Comparison of ENCODE assay signal across 7 mouse cellular contexts in genomic region chr16:20673706-20674303, GRCm38 (mm10). TPM values are rescaled to one million over a fixed set of nuclear protein-coding genes. Genes with fewer than 3 reads are reported as not detected.
DNase-seq lines count a peak whose midpoint lies in the region; ATAC-seq and TF ChIP-seq lines count a peak whose summit lies in the region.

No protein-coding gene starts in this region.

- 9% methylated on average over 14 of the region's 14 CpGs for WGBS in hindbrain, embryonic 15.5 days
- 3% methylated on average over 14 of the region's 14 CpGs for WGBS in liver, embryonic 12.5 days (ENCODE audit: insufficient replicate concordance)

- peaks cover 14% of the 10 kb centered on the region for H3K4me1 ChIP-seq in embryonic fibroblast, embryonic 13.5 days (ENCODE audit: control insufficient read depth, insufficient read depth, low read length)
- peaks cover 32% of the 10 kb centered on the region for H3K4me1 ChIP-seq in hindbrain, embryonic 15.5 days (replicated peaks)
- H3K4me1 ChIP-seq in liver, embryonic 12.5 days = peaks cover 57% of the 10 kb centered on the region

- TF ChIP-seq POLR2A in embryonic fibroblast, embryonic 13.5 days (IDR thresholded peaks at IDR 0.05; ENCODE audit: low read depth, low read length) = no peak; the same call in 1 of the 2 replicates

- peak overlapping the region; percentile 99 for H3K4me3 ChIP-seq in embryonic fibroblast, embryonic 13.5 days (ENCODE audit: insufficient read depth, low read length)
- peak overlapping the region; percentile 68 for H3K4me3 ChIP-seq in hindbrain, embryonic 15.5 days
- peak overlapping the region; percentile 99 for H3K4me3 ChIP-seq in liver, embryonic 12.5 days

- peak overlapping the region; percentile 84 for H3K9ac ChIP-seq in hindbrain, embryonic 15.5 days
- H3K9ac ChIP-seq in liver, embryonic 12.5 days = peak overlapping the region; percentile 99

- ATAC-seq in hindbrain, embryonic 15.5 days (ENCODE audit: low FRiP score, low read depth) = no peak
- peak; percentile 80 for ATAC-seq in liver, embryonic 12.5 days
- no peak for ATAC-seq in frontal cortex, adult (ENCODE audit: low TSS enrichment)

- no peaks in the 10 kb centered on the region for H3K9me3 ChIP-seq in hindbrain, embryonic 15.5 days
- H3K9me3 ChIP-seq in liver, embryonic 12.5 days (replicated peaks) = no peaks in the 10 kb centered on the region

- peaks cover 38% of the 10 kb centered on the region for H3K36me3 ChIP-seq in hindbrain, embryonic 15.5 days
- peaks cover 49% of the 10 kb centered on the region for H3K36me3 ChIP-seq in liver, embryonic 12.5 days

- H3K27me3 ChIP-seq in hindbrain, embryonic 15.5 days = no peaks in the 10 kb centered on the region
- H3K27me3 ChIP-seq in liver, embryonic 12.5 days (replicated peaks) = no peaks in the 10 kb centered on the region

- peak overlapping the region; percentile 90 for H3K4me2 ChIP-seq in hindbrain, embryonic 15.5 days
- H3K4me2 ChIP-seq in liver, embryonic 12.5 days = peak overlapping the region; percentile 89

- peak overlapping the region; percentile 83; the same call in 1 of the 2 replicates for H3K27ac ChIP-seq in embryonic fibroblast, embryonic 13.5 days (ENCODE audit: insufficient read depth, low read length)
- H3K27ac ChIP-seq in hindbrain, embryonic 15.5 days (replicated peaks) = 0 out of 2 replicates have a peak overlapping the region, but pooled peaks have one; percentile 84
- H3K27ac ChIP-seq in liver, embryonic 12.5 days = peak overlapping the region; percentile 93

- DNase-seq in CD4-positive helper T cell, adult 2 months (ENCODE audit: low read depth, low spot score) = peak; percentile 21
- peak; percentile 81 for DNase-seq in ZHBTc4 (ENCODE audit: low read depth, low spot score)
- DNase-seq in spleen, adult 12 weeks (ENCODE audit: low spot score) = peak; percentile 51

- TF ChIP-seq CTCF in embryonic fibroblast, embryonic 13.5 days (IDR thresholded peaks at IDR 0.05; ENCODE audit: borderline replicate concordance, insufficient read depth, low read length) = no peak

RNA-seq across cellular contexts. Expression of gene Eif4g1, which starts 5.7 kb away (rescaled TPM):
- 337 and 421 TPM in 2 replicates for polyA plus RNA-seq in embryonic fibroblast, embryonic 13.5 days (2011; ENCODE audit: insufficient read length, low read depth, missing spikeins)
- 145 and 148 TPM in 2 replicates for polyA plus RNA-seq in hindbrain, embryonic 15.5 days (2015; fragmentation: Nextera tagmentation; extraction: Ambion mirVana)
- polyA plus RNA-seq in liver, embryonic 12.5 days (2016; fragmentation: Nextera tagmentation; extraction: Ambion mirVana) = 180 and 187 TPM in 2 replicates

RNA-seq across cellular contexts. Expression of gene Fam131a, which starts 19.2 kb away (rescaled TPM):
- 7.7 and 9.9 TPM in 2 replicates for polyA plus RNA-seq in embryonic fibroblast, embryonic 13.5 days (2011; ENCODE audit: insufficient read length, low read depth, missing spikeins)
- 45.5 and 47.5 TPM in 2 replicates for polyA plus RNA-seq in hindbrain, embryonic 15.5 days (2015; fragmentation: Nextera tagmentation; extraction: Ambion mirVana)
- 2.1 and 2.6 TPM in 2 replicates for polyA plus RNA-seq in liver, embryonic 12.5 days (2016; fragmentation: Nextera tagmentation; extraction: Ambion mirVana)

RNA-seq across cellular contexts. Expression of gene Psmd2, which starts 22.4 kb away (rescaled TPM):
- 211 and 217 TPM in 2 replicates for polyA plus RNA-seq in embryonic fibroblast, embryonic 13.5 days (2011; ENCODE audit: insufficient read length, low read depth, missing spikeins)
- polyA plus RNA-seq in hindbrain, embryonic 15.5 days (2015; fragmentation: Nextera tagmentation; extraction: Ambion mirVana) = 342 and 357 TPM in 2 replicates
- 277 and 289 TPM in 2 replicates for polyA plus RNA-seq in liver, embryonic 12.5 days (2016; fragmentation: Nextera tagmentation; extraction: Ambion mirVana)

RNA-seq across cellular contexts. Expression of gene Polr2h, which starts 43.7 kb away (rescaled TPM):
- 36.5 and 38.8 TPM in 2 replicates for polyA plus RNA-seq in embryonic fibroblast, embryonic 13.5 days (2011; ENCODE audit: insufficient read length, low read depth, missing spikeins)
- 89.0 and 89.8 TPM in 2 replicates for polyA plus RNA-seq in hindbrain, embryonic 15.5 days (2015; fragmentation: Nextera tagmentation; extraction: Ambion mirVana)
- 66.1 and 68.4 TPM in 2 replicates for polyA plus RNA-seq in liver, embryonic 12.5 days (2016; fragmentation: Nextera tagmentation; extraction: Ambion mirVana)

RNA-seq across cellular contexts. Expression of gene Clcn2, which starts 43.7 kb away (rescaled TPM):
- 7.0 and 7.9 TPM in 2 replicates for polyA plus RNA-seq in embryonic fibroblast, embryonic 13.5 days (2011; ENCODE audit: insufficient read length, low read depth, missing spikeins)
- 33.7 and 36.0 TPM in 2 replicates for polyA plus RNA-seq in hindbrain, embryonic 15.5 days (2015; fragmentation: Nextera tagmentation; extraction: Ambion mirVana)
- 14.0 and 14.5 TPM in 2 replicates for polyA plus RNA-seq in liver, embryonic 12.5 days (2016; fragmentation: Nextera tagmentation; extraction: Ambion mirVana)

Comparison
In these comparisons a context has a peak if more than half of its experiments do, and no peak if none do; other contexts are left out.
1. DNase-seq: peak in every context shown above with its lines; median percentile 81 in ZHBTc4; 51 in spleen, adult 12 weeks; 21 in CD4-positive helper T cell, adult 2 months.